Mouse (Mus musculus) forebrain, embryonic 13.5 days (tissue): Measurements from ENCODE around the gene Eif5b. TPM values are rescaled to one million over a fixed set of nuclear protein-coding genes. Genes with fewer than 3 reads are reported as not detected.
"Not testable (repeated sequence)": the region's sequence is repeated elsewhere in the genome, so short reads cannot be mapped to it uniquely, and the experiment has no call there.

ENCODE experiments used
- ATAC-seq: fragments of 200-750 bp; cut with Nextera tagmentation; 2 replicates; pipeline ENCODE4 v1.8.0; 2017
- H3K27ac ChIP-seq: fragments of 300-500 bp; sonication (generic); 2 replicates; pipeline ENCODE4 v1.5.1; 2015; ENCODE audit warnings: inconsistent platforms, mild to moderate bottlenecking, moderate library complexity
- H3K27me3 ChIP-seq: fragments of 300-500 bp; sonication (generic); 2 replicates; pipeline ENCODE4 v1.6.1; 2015; ENCODE audit warnings: mild to moderate bottlenecking, inconsistent platforms
- H3K36me3 ChIP-seq: fragments of 300-500 bp; sonication (generic); 2 replicates; pipeline ENCODE4 v1.6.1; 2015; ENCODE audit warnings: mild to moderate bottlenecking, inconsistent platforms; ENCODE audit not compliant: poor library complexity, severe bottlenecking
- H3K4me1 ChIP-seq: fragments of 300-500 bp; sonication (generic); 2 replicates; pipeline ENCODE4 v1.6.1; 2015; ENCODE audit warnings: inconsistent platforms
- H3K4me2 ChIP-seq: fragments of 300-500 bp; sonication (generic); 2 replicates; pipeline ENCODE4 v1.6.1; 2015; ENCODE audit warnings: inconsistent platforms, mild to moderate bottlenecking, moderate library complexity
- H3K4me3 ChIP-seq: fragments of 300-500 bp; sonication (generic); 2 replicates; pipeline ENCODE4 v1.5.1; 2015; ENCODE audit warnings: mild to moderate bottlenecking, inconsistent platforms
- H3K9ac ChIP-seq: fragments of 300-500 bp; sonication (generic); 2 replicates; pipeline ENCODE4 v1.6.1; 2015; ENCODE audit warnings: mild to moderate bottlenecking, inconsistent platforms
- H3K9me3 ChIP-seq: fragments of 300-500 bp; sonication (generic); replicated peaks from 2 replicates; pipeline ENCODE4 v1.6.1; 2016; ENCODE audit warnings: inconsistent platforms
- WGBS: fragments of 180-500 bp; shearing (Covaris S2); methylation state at CpG from one replicate; pipeline ENCODE4 v1.1.7; 2015; 5-methylcytosine and 5-hydroxymethylcytosine counted together
- polyA plus RNA-seq: library from polyadenylated mRNA; unstranded; fragments of >200 nt; fragmentation: Nextera tagmentation; extraction: Ambion mirVana; gene quantifications from 2 replicates; pipeline ENCODE4 v1.2.1, GENCODE M21; 2015

The Eif5b gene
- polyA plus RNA-seq, 1 experiment from 2014 or later: 28.9 TPM

GRCm38 (mm10) chr1:38062156-38062555 lies 64.3 kb downstream of the Eif5b start:
- not testable (repeated sequence) for ATAC-seq, H3K4me2 ChIP-seq, H3K4me3 ChIP-seq, H3K27me3 ChIP-seq, H3K9ac ChIP-seq, H3K27ac ChIP-seq, H3K9me3 ChIP-seq, H3K4me1 ChIP-seq
- H3K36me3 ChIP-seq: peaks cover 77% of the 10 kb centered on the region
- WGBS: 94% methylated on average over 2 of the region's 2 CpGs

DNA sequence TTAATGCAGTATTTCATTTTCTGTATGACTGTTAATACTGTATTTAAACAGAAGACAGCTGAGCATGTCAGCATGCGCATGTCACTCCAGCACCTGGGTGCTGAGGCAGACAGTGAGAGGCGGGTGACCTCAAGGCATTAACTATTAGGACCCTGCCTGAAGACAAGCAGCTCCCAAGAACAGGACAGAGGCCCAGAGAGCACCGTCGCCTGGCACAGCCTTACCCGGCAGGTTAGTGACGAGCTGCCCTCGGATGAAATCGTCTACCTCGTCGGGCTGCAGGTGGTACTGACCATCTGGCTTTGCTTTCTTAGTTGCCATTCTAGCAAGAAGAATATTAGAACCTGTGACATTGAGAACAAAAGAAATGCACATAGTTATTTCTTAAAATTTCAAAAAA lies 69.5 kb downstream of the Eif5b start:
- Histone ChIP-seq H3K9me3 (no peaks in the 10 kb centered on the region), H3K4me1 (no peaks in the 10 kb centered on the region), H3K36me3 (peaks cover 68% of the 10 kb centered on the region), H3K4me3 (no peak overlapping the region), H3K4me2 (no peak overlapping the region), H3K27me3 (no peaks in the 10 kb centered on the region), H3K9ac (no peak overlapping the region), H3K27ac (no peak overlapping the region)
- no peak for ATAC-seq
- 96% methylated on average over 10 of the region's 10 CpGs for WGBS

DNA sequence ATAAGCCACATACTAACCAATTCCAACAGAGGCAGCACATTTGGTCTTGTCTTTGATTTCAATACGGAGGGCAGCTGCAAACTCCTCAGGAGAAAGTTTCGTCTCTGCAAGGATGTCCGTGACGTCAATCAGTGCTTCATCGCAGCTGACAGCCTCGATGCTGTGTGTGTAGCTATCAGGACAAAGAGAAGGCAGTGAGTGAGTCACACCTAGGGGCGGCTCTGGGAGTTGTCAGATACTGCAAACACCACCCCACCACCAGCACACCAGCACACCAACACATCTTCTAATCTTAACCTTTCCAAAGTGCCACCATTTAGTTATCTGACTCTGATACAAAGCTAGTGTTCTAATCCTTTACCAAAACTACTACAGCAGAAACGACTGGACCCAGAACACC lies 73.5 kb downstream of the Eif5b start:
- Histone ChIP-seq H3K27me3 (no peaks in the 10 kb centered on the region), H3K4me1 (no peaks in the 10 kb centered on the region), H3K9me3 (no peaks in the 10 kb centered on the region), H3K27ac (no peak overlapping the region), H3K4me3 (no peak overlapping the region), H3K9ac (no peak overlapping the region), H3K4me2 (no peak overlapping the region), H3K36me3 (peaks cover 62% of the 10 kb centered on the region)
- no peak for ATAC-seq
- WGBS: 87% methylated on average over 8 of the region's 8 CpGs

DNA sequence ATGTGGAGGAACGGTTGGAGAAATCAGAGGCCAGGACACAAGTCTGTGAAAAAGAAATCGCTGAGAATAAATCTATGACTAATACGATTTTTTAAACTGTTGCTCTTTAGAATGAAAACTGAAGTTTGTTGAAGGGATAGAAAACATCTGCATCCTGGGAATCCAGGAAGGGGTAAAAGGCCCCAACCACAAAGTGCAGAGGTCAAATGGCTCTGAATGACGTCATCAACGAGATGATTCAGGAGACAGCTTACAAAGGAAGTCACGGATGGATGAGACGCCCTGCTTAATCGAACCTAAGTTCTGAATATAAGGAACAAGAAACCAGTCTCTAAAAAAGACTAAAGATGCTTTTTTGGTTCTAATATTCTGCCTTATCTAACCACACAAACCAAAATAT lies 83.5 kb downstream of the Eif5b start:
- 86% methylated on average over 8 of the region's 8 CpGs for WGBS
- Histone ChIP-seq H3K36me3 (peaks cover 48% of the 10 kb centered on the region), H3K4me1 (no peaks in the 10 kb centered on the region), H3K9ac (no peak overlapping the region), H3K4me2 (no peak overlapping the region), H3K27ac (no peak overlapping the region), H3K4me3 (no peak overlapping the region), H3K27me3 (no peaks in the 10 kb centered on the region), H3K9me3 (no peaks in the 10 kb centered on the region)
- no peak for ATAC-seq

DNA sequence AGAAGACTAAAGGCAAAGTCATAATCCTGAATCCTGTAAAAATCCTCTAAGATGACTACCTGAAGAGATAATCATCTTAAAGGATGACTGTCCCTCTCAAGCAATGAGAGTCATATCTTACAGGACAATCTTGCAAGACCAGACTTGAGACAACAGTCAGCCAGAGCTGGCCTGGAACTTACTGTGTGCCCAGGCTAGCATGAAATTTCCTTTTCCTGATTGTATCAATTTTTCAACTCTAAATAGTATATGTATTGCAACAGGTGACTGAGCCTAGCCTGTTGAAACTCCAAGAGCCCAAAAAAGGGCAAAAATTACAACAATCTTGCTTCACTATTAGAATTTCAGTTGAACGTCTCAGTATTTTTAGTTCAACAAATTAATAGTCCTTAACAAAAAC lies 105.4 kb downstream of the Eif5b start:
- no peak for ATAC-seq
- Histone ChIP-seq H3K27me3 (no peaks in the 10 kb centered on the region), H3K4me2 (no peak overlapping the region), H3K9ac (no peak overlapping the region), H3K4me1 (no peaks in the 10 kb centered on the region), H3K36me3 (peaks cover 23% of the 10 kb centered on the region; the same call in 1 of the 2 replicates), H3K27ac (no peak overlapping the region), H3K4me3 (no peak overlapping the region), H3K9me3 (no peaks in the 10 kb centered on the region)
- 89% methylated on average over 1 of the region's 1 CpGs for WGBS

GRCm38 (mm10) chr1:38103813-38104212 lies 106.0 kb downstream of the Eif5b start:
- Histone ChIP-seq H3K27ac (no peak overlapping the region), H3K27me3 (no peaks in the 10 kb centered on the region), H3K36me3 (peaks cover 20% of the 10 kb centered on the region; the same call in 1 of the 2 replicates), H3K4me1 (no peaks in the 10 kb centered on the region), H3K9ac (no peak overlapping the region), H3K4me3 (no peak overlapping the region), H3K4me2 (no peak overlapping the region), H3K9me3 (no peaks in the 10 kb centered on the region)
- WGBS: 88% methylated on average over 3 of the region's 3 CpGs
- ATAC-seq: no peak

Other genes starting within 250 kb of the Eif5b start
- 18.9 and 21.3 TPM in 2 replicates for gene Tsga10, start 131.6 kb upstream of the Eif5b start, polyA plus RNA-seq
- 7.1 and 8.0 TPM in 2 replicates for gene Lipt1, start 126.3 kb upstream of the Eif5b start, polyA plus RNA-seq
- 17.9 and 19.3 TPM in 2 replicates for gene Mitd1, start 107.6 kb upstream of the Eif5b start, polyA plus RNA-seq
- gene Mrpl30, start 107.5 kb upstream of the Eif5b start, polyA plus RNA-seq: 249 and 253 TPM in 2 replicates
- gene Lyg2, start 81.5 kb upstream of the Eif5b start, polyA plus RNA-seq: not detected in 2 replicates
- not detected in 2 replicates for gene Lyg1, start 40.3 kb upstream of the Eif5b start, polyA plus RNA-seq
- gene Txndc9, start 117 bp upstream of the Eif5b start, polyA plus RNA-seq: 162 and 167 TPM in 2 replicates
- gene Rev1, start 131.8 kb downstream of the Eif5b start, polyA plus RNA-seq: 41.3 and 43.1 TPM in 2 replicates